Mouse (Mus musculus): ENCODE results near the gene Slc44a2.

GRCm38 (mm10) chr9:21311695-21312094 is 8.8 kb upstream of the Slc44a2 start:
- TF ChIP-seq EP300 (IDR thresholded peaks at IDR 0.05) (no peak), CTCF (IDR thresholded peaks at IDR 0.05) (no peak)

Measured in lung, postnatal 0 days (tissue).